10 mouse cellular contexts compared by ENCODE assay signal in genomic region chr13:97434961-97435864, GRCm38 (mm10).
DNase-seq lines count a peak whose midpoint lies in the region; ATAC-seq lines count a peak whose summit lies in the region.
"Had no signal": no experiment of that assay in that cellular context is flagged by ENCODE, and none has a peak within 500 bp of the region (broad histone marks: within the 10 kb centered on the region; RNA-seq: fewer than 3 reads in every experiment).

No protein-coding gene starts in this region.

- H3K9ac ChIP-seq in embryonic facial prominence, embryonic 11.5 days (replicated peaks; ENCODE audit: low read length) = peak overlapping the region; percentile 69
- peak overlapping the region; percentile 58 for H3K9ac ChIP-seq in hindbrain, embryonic 11.5 days (ENCODE audit: low read depth, low read length)
- peak overlapping the region; percentile 36; the same call in 1 of the 2 replicates for H3K9ac ChIP-seq in liver, embryonic 16.5 days (ENCODE audit: low read depth, low read length)

- ATAC-seq in embryonic facial prominence, embryonic 11.5 days (replicated peaks; ENCODE audit: insufficient number of reproducible peaks, low FRiP score, low TSS enrichment, low read depth) = peak; percentile 68; the same call in 1 of the 2 replicates
- peak; percentile 78 for ATAC-seq in hindbrain, embryonic 11.5 days (ENCODE audit: low FRiP score)
- ATAC-seq in liver, embryonic 16.5 days (ENCODE audit: low read depth) = no peak
- no peak for ATAC-seq in inflammation-experienced regulatory T-cells, adult 6 months

- H3K4me2 ChIP-seq in embryonic facial prominence, embryonic 11.5 days (ENCODE audit: low read depth, low read length) = peak overlapping the region; percentile 75
- peak overlapping the region; percentile 56 for H3K4me2 ChIP-seq in hindbrain, embryonic 11.5 days (replicated peaks; ENCODE audit: low read depth, low read length)
- H3K4me2 ChIP-seq in liver, embryonic 16.5 days (ENCODE audit: low read depth, low read length) = peak overlapping the region; percentile 71

- H3K36me3 ChIP-seq in embryonic facial prominence, embryonic 11.5 days (replicated peaks; ENCODE audit: control insufficient read depth, insufficient read depth, low read depth, low read length) = no peaks in the 10 kb centered on the region
- no peaks in the 10 kb centered on the region for H3K36me3 ChIP-seq in hindbrain, embryonic 11.5 days (ENCODE audit: control insufficient read depth, insufficient read depth, low read length)
- H3K36me3 ChIP-seq in liver, embryonic 16.5 days (ENCODE audit: control insufficient read depth, insufficient read depth) = no peaks in the 10 kb centered on the region

- peak overlapping the region; percentile 35 for H3K4me3 ChIP-seq in embryonic facial prominence, embryonic 11.5 days (ENCODE audit: low read depth, low read length)
- H3K4me3 ChIP-seq in hindbrain, embryonic 11.5 days (ENCODE audit: low read depth, low read length) = peak overlapping the region; percentile 13
- H3K4me3 ChIP-seq in liver, embryonic 16.5 days (ENCODE audit: low read depth, low read length) = peak overlapping the region; percentile 40

- no peaks in the 10 kb centered on the region; the same call in 1 of the 2 replicates for H3K27me3 ChIP-seq in embryonic facial prominence, embryonic 11.5 days (ENCODE audit: control insufficient read depth, insufficient read depth, low read length)
- no peaks in the 10 kb centered on the region for H3K27me3 ChIP-seq in hindbrain, embryonic 11.5 days (ENCODE audit: control insufficient read depth, insufficient read depth, low read length)
- peaks cover 43% of the 10 kb centered on the region for H3K27me3 ChIP-seq in liver, embryonic 16.5 days (ENCODE audit: control insufficient read depth, insufficient read depth, low read depth, low read length)
- H3K27me3 ChIP-seq: CH12.LX had no signal

- intact Hi-C loops in heart, postnatal 25 days (cut with DNase I) = no loop called here

- under 1% methylated on average over 20 of the region's 20 CpGs for whole genome bisulfite sequencing in embryonic facial prominence, embryonic 11.5 days
- WGBS in hindbrain, embryonic 11.5 days = under 1% methylated on average over 20 of the region's 20 CpGs
- 8% methylated on average over 20 of the region's 20 CpGs for WGBS in liver, embryonic 16.5 days (ENCODE audit: insufficient replicate concordance)

- no peaks in the 10 kb centered on the region for H3K9me3 ChIP-seq in embryonic facial prominence, embryonic 11.5 days (replicated peaks; ENCODE audit: control insufficient read depth, low read length)
- no peaks in the 10 kb centered on the region for H3K9me3 ChIP-seq in hindbrain, embryonic 11.5 days (ENCODE audit: control insufficient read depth, low read length)
- no peaks in the 10 kb centered on the region for H3K9me3 ChIP-seq in liver, embryonic 16.5 days (replicated peaks; ENCODE audit: control insufficient read depth, low read length)

- DNase-seq in heart, adult 11 months = peak; percentile 94
- no peak for DNase-seq in heart, postnatal 25 days (ENCODE audit: low spot score)
- DNase-seq in embryonic facial prominence, embryonic 11.5 days (ENCODE audit: low spot score) = peak; percentile 56
- DNase-seq in hindbrain, embryonic 11.5 days (ENCODE audit: low spot score) = peak; percentile 60
- no peak for DNase-seq in thymus, postnatal 36 days
- DNase-seq in left cerebral cortex, adult 9 months (ENCODE audit: low spot score in 2 of 2) = no peak

- H3K27ac ChIP-seq in embryonic facial prominence, embryonic 11.5 days (replicated peaks; ENCODE audit: low read depth, low read length) = peak overlapping the region; percentile 72
- H3K27ac ChIP-seq in hindbrain, embryonic 11.5 days (ENCODE audit: low read depth, low read length) = peak overlapping the region; percentile 93
- no peak overlapping the region for H3K27ac ChIP-seq in liver, embryonic 16.5 days (ENCODE audit: low read length)
- H3K27ac ChIP-seq: macrophage had no signal

- H3K4me1 ChIP-seq in embryonic facial prominence, embryonic 11.5 days (ENCODE audit: control insufficient read depth, insufficient read depth, low read length) = 0 out of 2 replicates have a peak, but pooled peaks cover 2% of the 10 kb centered on the region
- H3K4me1 ChIP-seq in hindbrain, embryonic 11.5 days (replicated peaks; ENCODE audit: control insufficient read depth, insufficient read depth, low read length) = peaks cover 26% of the 10 kb centered on the region
- peaks cover 16% of the 10 kb centered on the region for H3K4me1 ChIP-seq in liver, embryonic 16.5 days (ENCODE audit: control insufficient read depth, low read depth, low read length)

Comparison
In these comparisons a context has a peak if more than half of its experiments do, and no peak if none do; other contexts are left out.
1. DNase-seq: peak in heart, adult 11 months (single experiment), embryonic facial prominence, embryonic 11.5 days (single experiment) and hindbrain, embryonic 11.5 days (single experiment); none in heart, postnatal 25 days (single experiment), thymus, postnatal 36 days (0 of 2) and left cerebral cortex, adult 9 months (0 of 2).
2. ATAC-seq: peak in embryonic facial prominence, embryonic 11.5 days (single experiment) and hindbrain, embryonic 11.5 days (single experiment); none in liver, embryonic 16.5 days (single experiment) and inflammation-experienced regulatory T-cells, adult 6 months (single experiment).
3. Peak in every context shown above with its lines, with median percentiles within 50 percentile points of each other: H3K4me2 ChIP-seq, H3K4me3 ChIP-seq and H3K9ac ChIP-seq.